Mouse (Mus musculus) kidney, adult 8-10 months (tissue): ENCODE measurements at regions not wholly inside any gene's neighbourhood (a gene's known extent, or its start where the extent isn't known, plus 50 kb on each side); places are given as distances from the start of the nearest gene placed in this dataset.

ENCODE experiments used
- DNase-seq, 2 experiments: peaks; one replicate each; pipeline ENCODE4 v3.0.0; 2022

DNA sequence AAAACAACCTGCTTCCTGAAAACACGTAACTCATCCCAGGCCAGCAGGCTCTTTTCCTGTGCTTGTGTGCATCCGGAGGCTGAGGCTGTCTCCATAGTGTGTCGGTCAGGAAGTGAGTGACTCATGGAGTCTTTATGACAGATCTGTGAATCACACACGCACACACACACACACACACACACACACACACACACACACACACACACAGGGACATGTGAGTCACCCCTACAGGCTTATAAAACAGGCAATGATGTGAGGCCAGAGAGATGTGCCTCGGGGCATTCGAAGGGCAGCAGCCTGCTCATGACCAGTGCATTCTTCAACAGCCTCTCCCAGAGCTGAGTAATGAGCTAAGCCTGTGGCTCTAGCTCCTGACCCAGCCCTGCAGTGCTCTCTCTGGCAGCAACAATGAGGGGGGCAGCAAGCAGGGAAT lies 97.5 kb upstream of the Dlx2 start:
- DNase-seq, result peak in 1 of 2 experiments; percentile 52

DNA sequence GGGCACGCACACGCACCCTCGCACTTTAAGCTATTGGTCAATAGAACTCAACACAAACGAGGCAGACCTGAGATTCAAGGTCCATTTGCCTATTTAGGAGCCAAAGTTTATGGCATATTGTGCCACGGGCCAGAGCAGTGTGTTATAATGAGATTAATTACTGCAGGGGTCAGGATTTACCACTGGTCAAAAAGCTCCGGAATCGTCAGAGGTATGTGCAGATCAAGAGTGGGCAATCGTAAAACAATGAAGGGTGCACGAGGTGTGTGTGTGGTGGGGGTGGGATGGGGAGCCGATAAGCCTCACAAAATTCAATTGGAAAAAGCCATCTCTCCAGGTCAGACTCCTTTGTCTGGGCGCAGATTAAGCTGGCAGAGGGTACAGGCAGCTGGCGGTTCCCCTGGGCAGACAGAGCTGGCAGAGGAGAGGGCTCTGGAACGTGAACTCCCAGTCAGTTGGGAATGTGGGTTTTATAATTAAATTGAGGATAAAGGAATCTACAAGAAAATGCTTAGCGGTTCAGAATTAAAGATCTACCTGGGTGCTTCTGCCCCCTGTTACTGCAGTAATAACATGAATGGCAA lies 97.4 kb upstream of the Itga6 start:
- DNase-seq, result no peak

DNA sequence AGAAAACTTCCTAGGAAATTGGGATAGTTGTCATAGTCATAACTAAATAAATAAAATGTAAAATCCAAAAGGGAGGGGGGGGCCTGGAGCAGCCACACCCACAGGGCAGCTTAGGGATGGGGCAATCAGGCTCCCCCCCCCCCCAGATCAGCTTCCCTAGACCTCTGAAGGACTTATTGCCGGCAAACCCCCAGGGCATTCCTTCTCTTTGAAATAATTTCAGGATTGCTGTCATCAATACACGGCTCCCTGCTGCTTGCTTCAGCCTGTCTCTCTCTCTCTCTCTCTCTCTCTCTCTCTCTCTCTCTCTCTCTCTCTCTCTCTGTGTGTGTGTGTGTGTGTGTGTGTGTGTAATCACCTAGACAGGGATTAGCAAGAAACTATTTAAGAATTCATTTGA lies 93.8 kb upstream of the Itga6 start:
- DNase-seq, result no peak

DNA sequence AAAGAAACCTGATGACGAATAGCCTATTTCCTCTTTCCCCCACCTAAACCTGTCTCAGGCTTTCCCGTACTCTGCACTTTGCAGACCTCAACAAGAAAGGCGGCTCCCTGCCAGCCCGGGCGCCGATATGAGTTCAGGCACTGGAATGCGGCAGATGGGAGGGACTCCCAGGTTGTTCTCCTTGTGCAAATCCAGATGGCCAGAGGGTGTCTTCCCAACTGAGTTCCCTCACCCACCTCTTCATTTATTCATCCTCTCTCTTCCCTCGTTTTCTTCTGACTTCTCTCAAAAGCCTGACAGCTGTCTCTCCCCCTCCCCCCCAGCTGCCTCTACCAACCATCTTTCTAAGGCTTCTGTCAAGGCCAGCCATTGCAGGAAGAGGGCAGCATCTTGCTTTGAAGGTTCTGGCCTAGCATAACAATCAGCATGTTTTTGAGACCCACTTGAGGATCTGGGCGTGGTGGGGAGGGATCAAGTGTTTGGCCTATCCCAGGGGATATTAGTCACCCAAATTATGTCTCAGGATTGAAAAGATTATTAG lies 93.1 kb upstream of the Itga6 start:
- DNase-seq, result peak in 1 of 2 experiments; percentile 42

DNA sequence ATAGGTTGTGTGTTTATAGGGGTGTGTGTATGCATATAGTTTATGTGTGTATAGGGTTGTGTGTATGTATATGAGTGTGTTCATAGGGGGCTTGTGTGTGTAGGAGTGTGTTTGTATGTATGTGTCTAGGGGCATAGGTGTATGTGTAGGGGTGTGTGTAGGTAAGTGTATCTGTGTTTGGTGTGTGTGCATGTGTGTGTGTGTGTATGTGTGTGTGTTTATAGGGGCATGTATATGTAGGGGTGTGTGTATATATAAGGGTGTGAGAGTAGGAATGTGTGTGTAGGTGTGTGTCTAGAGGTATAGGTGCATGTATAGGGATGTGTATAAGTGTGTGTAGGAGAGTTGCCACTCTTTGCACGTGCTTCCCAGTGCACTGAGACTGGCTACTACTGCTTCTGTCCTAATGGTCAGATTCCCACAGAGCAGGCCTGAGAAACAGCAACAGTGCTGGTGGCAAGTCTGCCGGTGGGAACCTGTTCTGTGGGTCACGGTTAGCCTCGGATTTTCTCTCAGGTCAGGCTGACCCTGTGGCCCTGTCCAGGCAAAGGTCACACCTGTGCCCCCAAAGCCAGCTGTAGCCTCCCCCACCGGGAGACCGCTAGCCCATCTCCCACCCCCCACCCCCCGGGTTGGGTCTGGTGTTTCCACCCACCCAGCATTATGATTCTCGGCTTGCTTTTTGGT lies 90.5 kb upstream of the Itga6 start:
- DNase-seq, result no peak

DNA sequence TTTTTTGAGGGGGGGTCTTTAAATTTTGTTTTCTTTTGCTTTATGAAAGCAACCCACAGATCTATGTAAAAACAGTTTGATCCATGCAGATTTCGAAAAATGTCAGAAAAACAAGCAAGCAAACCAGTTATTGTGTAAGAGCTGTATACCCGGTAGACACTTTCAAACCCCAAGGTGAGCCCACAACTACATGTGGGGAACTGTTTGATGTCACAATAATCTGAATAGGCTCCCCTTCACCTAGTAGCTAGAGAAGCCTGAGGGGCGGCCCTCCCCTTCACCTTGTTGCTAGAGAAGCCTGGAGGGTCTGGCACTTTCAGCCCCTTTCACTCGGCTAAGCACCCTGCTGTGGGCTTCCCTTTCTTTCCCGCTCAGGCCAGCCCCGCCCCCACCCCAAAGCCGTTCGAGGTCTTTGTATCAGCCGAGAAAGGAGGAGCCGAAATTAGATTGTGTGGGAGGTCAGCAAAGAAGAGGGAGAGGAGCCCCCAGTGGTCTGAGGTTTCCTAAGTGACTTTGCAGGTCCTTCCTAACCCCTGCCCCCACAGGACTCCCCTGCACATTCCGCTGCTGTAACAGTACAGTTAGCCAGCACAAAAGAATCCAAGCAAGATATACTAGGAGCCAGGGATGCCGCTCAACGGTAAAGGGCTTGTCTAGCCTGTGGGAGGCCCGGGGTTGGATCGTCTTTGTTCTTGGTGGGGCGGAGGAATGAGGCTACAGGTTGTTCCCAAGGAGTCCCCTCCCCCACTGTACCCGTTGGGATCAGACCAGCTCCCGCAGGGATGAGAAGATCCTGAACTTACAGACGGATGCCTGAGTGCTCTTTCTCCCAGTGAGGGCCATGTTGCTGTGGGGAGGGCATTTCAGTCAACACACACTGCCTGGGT lies 89.7 kb upstream of the Itga6 start:
- no peak for DNase-seq

DNA sequence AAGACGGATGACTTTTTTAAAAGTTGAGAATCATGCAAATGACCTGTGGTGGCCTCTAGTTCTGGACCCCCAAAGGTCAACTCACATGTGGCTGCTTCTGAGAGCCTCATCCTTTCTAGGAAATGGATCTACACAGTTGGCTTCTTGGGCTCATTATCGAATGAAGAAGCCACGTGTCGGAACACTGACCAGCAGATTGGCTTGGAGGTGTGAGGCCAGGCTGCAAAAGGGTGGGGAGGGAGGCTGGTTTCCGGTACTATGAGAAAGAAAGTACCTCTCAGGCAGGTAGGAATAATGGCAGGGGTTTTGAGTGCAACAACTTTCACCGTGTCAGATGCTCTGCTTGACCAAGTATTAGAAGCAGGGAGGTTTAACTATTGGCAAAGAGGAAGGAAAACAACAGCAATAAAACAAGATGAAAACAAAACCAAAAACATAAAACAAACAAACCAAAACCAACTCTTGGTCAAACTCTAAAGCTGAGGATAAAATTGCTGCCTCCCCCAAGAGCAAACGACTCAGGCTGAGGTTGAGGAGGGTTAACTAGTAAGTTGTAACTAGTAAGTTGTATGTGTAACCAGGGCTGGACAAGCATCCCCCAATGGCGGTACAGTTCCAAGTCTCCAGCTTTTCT lies 88.7 kb upstream of the Itga6 start:
- DNase-seq, result no peak

DNA sequence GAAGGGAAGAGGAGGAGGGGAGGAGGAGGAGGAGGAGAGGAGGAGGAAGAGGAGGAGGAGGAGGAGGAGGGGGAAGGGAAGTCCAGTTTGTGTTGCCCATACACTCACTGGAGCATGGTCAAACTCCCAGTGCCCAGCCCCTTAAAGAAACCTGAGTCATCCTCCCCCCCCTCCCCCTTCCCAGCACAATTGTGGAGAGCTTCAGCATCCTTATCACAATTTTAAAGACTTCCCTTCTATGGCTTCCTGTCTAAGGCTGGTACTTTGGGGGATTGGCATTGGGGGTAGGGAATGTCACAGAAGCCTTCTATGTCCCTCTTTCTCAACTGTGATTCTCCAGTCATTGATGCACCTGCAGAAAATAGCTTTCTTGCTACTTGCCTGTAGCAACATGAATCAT lies 84.0 kb upstream of the Itga6 start:
- no peak for DNase-seq

DNA sequence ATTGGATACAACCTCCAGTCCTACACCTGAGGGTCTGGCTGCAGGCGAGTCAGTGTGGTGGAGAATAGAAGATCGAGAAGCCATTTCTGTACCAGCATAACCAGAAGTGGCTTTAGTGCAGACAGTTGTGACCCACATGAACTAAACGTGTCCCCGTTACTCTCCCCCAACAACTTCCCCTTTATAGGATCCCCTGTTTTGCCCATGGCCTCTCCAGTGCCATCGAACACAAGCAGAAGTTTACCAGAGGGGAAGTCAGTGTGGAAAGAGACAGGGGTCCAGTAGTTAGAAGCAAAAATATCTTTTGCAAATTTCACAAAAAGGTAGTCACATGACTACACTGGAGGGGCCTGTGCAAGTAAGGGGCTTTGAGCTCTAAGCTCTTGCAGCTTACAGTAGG lies 83.4 kb upstream of the Itga6 start:
- no peak for DNase-seq

DNA sequence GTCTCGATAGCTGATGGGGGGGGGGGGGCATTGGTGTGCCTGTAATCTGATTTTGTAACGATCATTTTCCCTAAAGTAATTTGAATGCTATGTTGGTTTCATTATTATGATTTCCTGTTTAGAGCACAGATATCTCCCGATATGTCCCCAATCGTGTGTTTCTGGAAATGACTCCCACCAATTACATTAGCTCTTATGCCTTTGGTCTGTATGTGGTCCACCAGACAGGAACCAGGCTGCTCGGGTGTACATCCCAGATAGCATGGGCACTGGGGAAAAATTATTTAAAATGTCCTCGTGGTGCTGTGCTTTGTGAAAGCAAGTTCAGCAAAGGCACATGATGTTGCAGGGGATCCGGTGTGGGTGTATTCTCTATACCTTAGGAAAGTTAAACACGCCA lies 82.0 kb upstream of the Itga6 start:
- DNase-seq, result no peak

DNA sequence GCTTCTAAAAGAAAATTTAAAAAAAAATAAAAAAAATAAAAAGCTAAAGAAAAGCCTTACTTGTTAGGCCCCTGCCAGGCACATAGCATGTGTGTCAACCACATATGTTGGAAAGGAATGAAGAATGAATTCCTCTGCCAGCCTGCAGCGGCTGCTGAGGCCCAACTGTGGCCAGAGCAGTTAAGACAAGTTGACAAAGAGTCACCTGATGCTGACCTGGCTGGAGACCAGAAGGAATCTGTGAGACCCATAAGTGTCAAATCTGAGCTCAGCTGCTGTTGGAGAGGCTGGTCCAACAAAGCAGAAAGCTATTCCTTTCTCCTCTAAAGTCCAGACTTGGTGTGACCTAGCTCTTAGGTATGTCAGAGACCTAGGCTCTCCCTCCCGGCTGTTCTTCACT lies 78.5 kb upstream of the Itga6 start:
- DNase-seq, result no peak

DNA sequence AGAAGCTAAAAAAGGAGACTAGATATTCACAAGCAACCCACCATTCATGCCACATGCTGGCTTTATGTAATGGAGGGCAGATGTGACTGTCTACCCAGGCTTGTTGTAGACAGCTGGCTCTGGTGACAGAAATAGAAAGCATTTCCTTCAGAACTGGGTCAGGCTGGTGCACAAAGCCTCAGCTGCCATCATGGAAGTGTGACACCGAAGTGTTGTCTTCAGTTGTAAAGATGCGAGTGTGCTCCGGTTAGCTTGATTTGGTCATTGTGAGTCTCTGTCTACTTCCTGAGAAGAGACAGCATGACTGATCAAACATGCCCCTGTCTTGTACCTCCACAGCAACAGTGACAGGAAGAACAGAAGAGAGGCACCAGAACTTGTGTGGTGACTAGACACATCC lies 77.7 kb upstream of the Itga6 start:
- DNase-seq, result no peak

DNA sequence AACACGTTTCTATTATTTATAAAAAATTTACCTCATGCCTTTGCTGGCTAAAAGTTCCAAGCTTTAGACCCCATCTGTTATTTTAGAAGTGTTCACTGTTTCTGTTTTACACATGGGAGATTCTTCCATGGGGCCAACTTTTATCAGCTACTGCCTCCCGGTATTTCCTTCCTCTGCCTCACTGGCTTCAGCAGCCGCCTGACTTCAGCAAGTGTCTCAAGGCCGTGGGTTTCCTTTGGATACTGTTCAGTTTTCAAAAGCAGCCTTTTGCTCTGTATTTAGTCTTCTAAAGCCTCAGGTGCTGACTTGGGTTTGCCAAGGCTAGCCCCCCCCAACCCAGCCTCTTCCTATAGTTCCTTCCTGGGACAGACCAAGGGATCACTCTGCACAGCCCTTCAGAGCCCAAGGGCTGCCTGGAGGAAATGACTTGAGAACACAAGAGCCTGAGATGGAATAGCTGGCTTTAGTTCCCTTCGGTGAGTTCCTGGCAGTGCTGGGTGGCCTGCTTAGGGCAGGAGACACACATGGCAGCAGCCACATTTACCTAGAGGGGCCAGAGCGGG lies 75.1 kb upstream of the Itga6 start:
- no peak for DNase-seq

DNA sequence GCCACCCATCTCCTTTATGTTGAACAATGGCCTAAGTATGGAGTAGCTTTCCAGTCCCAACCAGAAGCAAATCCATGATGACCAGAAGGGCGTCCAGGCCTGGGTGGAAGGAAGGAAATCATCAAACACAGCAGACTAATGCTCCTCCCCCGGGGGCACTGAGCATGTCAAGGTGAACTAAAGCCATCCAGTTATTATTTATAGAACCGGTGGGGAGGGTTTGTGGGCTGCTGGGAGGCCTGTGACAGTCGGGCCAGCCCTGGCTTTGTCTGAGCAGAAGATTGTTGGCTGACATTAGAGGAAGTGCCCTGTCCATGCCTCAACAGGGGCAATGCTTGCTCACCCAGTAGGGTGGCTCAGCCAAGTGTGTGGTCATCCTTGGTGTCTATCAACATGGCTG lies 74.5 kb upstream of the Itga6 start:
- DNase-seq, result peak; percentile 41 to 57

DNA sequence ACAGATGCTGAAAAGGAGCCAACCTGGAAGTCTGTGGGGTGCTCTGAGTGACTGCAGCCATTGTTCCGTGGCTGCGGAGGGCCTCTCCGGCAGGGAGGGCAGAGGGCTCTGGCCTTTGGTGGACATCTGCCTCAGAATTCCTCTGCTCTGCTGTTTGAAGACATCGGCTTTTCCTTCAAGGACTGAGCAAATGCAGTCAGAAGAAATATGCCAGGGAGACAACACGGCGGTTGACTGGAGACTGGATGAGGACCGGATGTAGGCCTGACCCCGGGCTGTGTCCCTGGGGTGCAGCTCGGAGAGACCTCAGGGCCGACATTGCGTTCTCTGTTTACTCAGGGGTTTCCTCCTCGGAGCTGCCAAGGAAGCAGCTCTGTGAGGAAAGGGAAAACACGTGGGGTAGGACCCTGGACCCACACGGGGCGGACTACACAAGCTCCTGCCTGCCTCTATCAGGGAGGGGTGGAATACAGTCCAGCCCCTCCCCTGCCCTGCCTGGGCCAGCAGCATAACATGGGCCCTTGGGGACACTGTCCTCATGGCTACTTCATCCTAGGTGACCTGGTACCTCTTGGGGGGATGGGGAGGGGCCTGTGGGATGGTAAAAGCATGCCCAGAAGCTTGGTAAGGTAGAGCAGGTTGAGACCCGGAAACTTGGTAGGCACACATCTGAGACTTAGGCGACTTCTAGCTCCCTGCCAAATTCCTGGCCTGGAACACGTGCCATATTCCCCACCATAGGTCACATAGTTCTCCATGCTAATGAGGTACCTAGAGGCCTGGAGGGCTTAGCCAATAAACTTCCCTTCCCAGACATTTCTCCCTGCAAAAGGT lies 72.1 kb upstream of the Itga6 start:
- peak; percentile 69 to 80 for DNase-seq

DNA sequence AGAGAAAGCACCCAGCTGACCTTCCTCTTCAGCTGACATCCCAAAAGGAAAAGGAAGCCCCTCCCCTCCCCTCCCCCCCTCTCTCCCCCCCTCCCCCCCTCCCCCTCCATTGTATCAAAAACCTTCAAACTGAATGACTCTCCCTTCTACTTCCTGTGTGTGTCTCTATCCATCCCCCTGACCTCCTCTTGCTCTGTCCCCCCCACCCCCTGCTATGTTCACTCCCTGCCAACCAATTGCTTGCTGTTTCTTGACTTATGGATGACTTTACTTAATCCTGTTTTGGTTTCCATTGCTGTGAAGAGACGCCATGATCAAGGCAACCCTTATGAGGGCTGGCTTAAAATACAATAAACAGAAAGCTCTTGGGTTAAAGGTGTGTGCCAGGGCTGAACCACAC lies 64.7 kb upstream of the Itga6 start:
- DNase-seq, result no peak

DNA sequence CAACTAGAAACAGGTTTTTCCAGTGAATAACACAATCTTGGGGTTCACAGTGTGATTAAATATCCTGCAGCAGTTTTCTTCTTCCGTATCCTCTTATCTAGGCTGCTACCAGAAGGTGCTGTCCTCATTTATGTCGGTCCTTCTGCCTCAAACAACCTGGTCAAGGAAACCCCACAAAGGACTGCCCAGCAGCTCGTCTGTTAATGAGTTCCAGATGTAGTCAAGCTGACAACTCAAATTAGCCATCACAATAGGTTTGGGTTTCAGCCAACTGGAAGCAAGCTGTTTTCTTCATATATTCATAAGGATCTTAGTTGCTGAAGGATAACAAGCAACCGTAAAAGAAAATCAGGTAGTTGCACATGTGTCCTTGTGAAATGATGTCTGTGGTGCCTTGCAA lies 64.3 kb upstream of the Itga6 start:
- no peak for DNase-seq

DNA sequence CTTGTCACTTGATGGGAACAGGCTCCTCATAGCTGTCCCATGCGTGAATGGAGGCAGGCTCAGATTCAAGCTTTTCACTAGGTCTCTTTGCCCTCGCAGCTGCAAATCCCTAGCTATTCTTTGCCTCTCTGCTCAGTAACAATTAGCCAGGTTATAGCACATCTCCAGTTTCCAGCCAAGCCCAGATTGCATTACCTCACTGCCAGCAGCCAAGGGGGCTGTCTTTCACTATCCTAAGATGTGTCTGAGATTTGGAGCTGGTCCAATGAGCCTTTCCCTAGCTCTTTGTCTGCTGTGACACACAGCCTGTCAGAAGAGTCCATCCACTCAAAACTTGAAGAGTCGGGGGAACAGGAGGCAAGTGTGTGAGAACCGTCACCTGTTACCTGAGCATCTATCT lies 62.0 kb upstream of the Itga6 start:
- no peak for DNase-seq

DNA sequence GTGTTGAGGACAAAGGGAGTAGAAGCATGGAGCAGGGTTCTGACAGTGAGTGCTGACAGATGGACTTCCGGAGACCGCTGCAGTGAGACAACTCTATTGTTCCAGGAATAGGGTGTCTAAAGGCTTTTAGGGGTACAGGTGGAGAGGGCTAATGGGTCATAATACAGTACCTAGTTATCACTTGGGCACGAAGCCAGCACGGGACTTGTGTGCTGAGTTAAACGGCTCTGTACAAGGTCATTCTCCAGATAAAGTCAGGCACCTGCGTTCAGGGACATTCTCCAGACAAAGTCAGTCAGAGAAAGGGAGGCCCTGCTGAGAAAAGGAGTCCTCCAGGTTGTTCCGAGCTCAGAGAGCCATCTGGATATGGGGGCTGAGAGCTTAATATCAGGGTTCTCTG lies 60.2 kb upstream of the Itga6 start:
- DNase-seq, result no peak

DNA sequence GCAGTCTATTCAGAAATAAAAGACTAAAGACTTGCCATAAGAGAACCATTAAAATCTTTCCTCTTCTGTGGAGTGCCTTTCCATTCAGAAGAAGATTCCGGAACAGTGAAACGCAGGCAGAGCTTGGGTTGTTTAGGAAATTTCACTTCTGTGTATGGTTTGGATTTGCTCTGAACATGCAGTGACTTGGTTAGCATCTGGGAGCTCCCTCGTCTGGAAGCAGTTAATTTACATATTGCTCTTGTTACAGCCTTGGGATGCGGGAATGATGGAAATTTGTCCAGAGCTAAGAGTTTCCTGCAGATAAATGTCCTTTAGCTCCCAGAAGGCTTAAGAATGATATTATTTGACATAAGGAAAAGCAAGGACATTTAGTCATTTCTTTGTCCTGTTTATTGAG lies 56.4 kb upstream of the Itga6 start:
- DNase-seq, result no peak

DNA sequence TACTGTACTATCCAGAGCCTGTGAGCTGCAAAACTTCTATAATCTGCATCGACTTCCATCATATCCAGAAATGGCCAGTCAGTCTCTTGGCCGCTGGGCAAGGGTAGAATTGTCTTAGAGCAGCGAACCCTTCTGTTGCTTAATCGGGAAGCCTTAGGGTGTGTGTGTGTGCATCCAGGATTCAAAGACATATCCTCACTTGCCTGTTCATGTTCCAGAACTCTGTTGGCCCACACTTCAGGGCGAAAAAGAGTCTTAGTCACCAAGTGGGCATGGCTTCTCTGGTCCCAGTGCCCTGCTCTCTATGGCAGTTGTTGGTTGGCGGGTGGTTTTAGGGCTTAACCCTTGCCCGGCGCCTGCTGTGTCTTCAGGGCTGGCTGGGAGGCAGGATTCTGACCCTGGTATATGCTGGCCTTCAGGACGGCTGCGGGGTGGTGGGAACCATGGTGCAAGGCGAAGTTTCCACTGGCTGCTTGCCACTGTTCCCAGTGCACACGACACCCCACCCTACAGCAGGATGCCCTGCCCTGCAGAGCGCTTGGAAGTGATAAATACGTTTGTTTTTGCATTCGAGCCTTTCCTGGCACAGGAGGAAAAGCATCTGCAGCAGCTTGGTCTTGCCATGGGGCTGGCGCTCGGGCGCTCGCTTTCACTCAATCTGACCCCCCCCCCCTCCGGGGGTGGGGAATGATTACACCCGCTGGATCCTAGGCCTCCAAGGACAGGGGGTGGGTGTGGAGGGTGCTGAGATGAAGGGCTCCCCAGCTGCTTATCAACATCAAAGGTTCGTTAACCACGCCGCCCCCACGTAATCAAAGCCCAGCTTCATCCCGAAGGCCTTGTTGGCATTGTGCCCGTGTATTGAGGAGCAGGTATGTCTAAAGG lies 54.9 kb upstream of the Itga6 start:
- DNase-seq, result peak; percentile 33 to 42
